Comparison of ENCODE assay signal across 1 mouse cellular context in the genomic region with DNA sequence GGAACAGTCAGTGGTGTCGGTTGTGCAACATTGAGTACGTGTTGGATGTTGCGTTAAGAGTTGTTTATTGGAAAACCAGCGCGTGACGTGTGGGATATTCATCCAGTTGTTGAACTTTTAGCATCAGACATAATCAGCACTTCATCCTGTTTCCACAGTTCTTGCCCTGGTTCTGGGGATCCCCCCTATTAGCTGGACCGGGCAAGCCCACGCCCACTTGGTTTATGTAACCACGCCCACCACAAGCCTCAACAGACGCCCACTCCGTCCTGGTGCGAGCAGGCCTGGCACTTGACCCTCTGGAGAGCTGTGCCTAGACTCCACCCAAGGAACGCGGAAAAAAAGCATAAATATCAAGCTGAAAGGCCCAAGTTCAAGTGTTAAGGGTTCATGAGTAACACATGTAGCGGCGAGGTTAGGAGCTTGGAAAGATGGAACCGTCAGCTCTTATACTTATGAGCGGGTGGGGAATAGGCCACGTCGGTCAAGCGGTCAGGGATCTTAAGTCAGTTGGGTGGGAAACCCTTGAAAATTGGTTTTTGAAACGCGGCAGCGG.
TF ChIP-seq lines count a peak whose summit lies in the region.

No protein-coding gene starts in this region.

TF ChIP-seq in MEL, 35 proteins besides CTCF, POLR2A, EP300 and RAD21:
- TF ChIP-seq ELF1 (IDR thresholded peaks at IDR 0.05; ENCODE audit: low read depth, low read length) (no peak), ZMIZ1 (IDR thresholded peaks at IDR 0.05; ENCODE audit: low read depth, low read length) (peak; percentile 6; the same call in 1 of the 2 replicates), POLR2AphosphoS2 (IDR thresholded peaks at IDR 0.05; ENCODE audit: low read length) (peak; percentile 55; the same call in 1 of the 2 replicates), SIN3A (IDR thresholded peaks at IDR 0.05; ENCODE audit: low read length) (0 out of 2 replicates have a peak, but pooled peaks have one; percentile 12), JUND (IDR thresholded peaks at IDR 0.05; ENCODE audit: low read depth, low read length) (no peak), RCOR1 (IDR thresholded peaks at IDR 0.05; ENCODE audit: low read depth, low read length) (no peak), MYB (IDR thresholded peaks at IDR 0.05; ENCODE audit: low read depth, low read length) (no peak), MXI1 (IDR thresholded peaks at IDR 0.05; ENCODE audit: low read depth, low read length) (no peak), MEF2A (IDR thresholded peaks at IDR 0.05; ENCODE audit: extremely low read depth, insufficient replicate concordance, low read depth, low read length, poor library complexity, severe bottlenecking) (no peak)
